Mouse (Mus musculus) activated CD4-positive, CD25-positive, alpha-beta regulatory T cell, adult 4 months (primary cell): ENCODE data around the gene Ica1l. TPM values are rescaled to one million over a fixed set of nuclear protein-coding genes. Genes with fewer than 3 reads are reported as not detected.
A peak's percentile ranks its signal among the peaks of the same experiment; 100 is the strongest.
"Not testable (repeated sequence)": the region's sequence is repeated elsewhere in the genome, so short reads cannot be mapped to it uniquely, and the experiment has no call there.

Source experiments
- ATAC-seq: one replicate; pipeline ENCODE4 v1.8.0; 2017
- polyA plus RNA-seq, 2 experiments: library from polyadenylated mRNA; unstranded; fragments of 100-300 nt; shearing (Covaris generic); gene quantifications; one replicate each; pipeline ENCODE4 v1.2.1; 2017

Ica1l gene
- 1 to 10 TPM in 1 of 2 experiments, under 1 TPM in 1; 0.64 to 1.6 TPM for polyA plus RNA-seq

DNA sequence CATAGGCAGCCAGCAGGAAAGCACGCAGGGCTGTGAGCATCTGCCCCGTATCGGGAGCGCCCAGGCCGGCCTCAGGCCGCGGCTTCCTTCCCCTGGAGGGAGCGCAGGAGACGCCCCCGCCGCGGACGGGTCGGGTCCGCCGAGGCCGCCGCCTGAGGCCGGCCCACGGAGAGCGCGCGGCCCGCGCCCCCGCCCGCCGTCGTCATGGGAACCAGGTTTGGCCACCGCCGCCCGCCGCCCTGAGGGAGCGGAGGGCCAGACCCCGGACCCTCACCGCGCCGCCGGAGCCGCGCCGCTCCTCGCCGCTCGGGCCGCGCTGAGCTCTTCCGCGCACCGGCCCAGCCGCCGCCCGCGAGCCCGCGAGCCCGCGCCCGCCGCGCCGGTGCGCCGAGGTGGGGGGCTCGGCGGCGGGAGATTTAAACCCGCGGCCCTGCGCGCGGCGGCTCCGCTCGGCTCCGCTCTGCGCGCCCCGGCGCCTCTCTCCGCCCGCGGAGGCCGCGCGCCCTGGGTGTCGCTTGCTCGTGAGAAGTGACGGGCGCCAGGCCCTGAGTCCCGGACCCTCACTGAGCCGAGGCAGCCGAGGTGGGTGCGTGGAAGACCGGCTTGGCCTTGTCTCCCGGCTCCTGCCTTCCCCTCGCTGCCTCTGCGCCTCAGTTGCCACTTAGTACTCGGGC lies at the start of gene Ica1l:
Gene Ica1l, minus strand, starts transcription at position 389 of the 674 bp plus-strand sequence.
- peak; percentile 49 for ATAC-seq

DNA sequence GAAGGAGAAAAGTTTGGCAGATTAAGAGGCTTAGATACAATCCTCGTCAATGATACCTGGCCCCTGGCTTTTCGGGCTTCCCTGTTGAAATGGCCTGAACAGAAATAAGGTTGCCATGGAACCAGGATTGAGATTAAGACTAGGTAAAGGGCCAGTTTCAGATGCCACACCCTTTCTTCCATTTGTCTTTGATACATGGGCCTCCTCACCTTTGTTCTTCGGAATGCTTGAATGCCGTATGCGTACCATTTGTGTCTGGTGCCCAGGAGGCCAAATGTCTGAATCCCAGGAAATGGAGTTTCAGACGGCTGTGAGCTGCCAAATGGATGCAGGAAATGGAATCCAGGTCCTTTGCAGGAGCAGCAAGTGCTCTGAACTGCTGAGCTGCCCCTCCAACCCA lies 33.4 kb upstream of the Ica1l start:
- no peak for ATAC-seq

DNA sequence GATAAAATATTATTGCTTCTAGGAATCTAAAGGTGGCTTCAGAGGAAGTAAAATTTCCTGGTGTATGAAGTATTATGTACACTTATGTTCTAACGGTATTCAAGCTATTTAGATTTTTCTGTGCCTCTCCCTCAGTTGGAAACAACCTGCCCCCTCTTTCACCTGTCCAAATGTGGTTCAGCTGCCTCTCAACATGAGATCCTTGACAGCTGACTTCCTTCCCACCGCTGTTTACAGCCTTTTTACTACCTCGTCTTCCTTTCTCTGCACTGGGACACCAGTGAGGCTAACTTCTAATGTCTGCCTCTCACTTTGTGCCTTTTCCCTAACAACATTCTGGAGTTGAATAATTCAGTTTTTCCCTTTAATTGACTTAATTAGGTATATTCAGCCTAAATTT lies 32.6 kb upstream of the Ica1l start:
- ATAC-seq: no peak

DNA sequence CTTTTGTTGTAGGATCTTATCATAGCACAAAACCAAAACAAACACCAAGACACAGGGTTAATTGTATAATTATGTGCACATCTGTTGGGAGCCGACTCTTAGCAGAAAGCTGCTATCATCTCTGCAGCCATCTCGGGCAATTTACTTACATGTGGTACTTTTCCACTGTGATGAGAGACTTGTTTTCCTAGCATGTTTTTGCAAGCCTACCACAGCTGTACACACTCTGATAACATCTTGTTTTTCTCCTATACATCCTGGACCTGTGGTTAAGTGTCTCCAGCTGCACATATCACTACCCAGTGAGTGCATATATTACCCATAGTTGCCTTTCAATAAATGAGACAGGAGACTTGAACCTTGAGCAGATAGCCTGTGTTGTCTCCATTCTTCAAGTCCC lies 32.0 kb upstream of the Ica1l start:
- ATAC-seq: peak; percentile 56

DNA sequence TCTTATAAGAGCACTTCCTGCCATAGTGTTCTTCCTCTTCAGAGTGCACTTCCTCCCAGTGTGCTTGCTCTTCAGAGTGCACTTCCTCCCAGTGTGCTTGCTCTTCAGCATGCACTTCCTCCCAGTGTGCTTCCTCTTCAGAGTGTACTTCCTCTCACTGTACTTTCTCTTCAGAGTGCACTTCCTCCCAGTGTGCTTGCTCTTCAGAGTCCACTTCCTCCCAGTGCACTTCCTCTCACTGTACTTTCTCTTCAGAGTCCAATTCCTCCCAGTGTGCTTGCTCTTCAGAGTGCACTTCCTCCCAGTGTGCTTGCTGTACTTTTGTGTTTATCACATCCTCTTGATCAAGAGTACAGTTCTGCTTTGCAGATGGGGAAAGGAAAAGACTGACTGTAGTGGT lies 27.7 kb upstream of the Ica1l start:
- peak; percentile 64 for ATAC-seq

DNA sequence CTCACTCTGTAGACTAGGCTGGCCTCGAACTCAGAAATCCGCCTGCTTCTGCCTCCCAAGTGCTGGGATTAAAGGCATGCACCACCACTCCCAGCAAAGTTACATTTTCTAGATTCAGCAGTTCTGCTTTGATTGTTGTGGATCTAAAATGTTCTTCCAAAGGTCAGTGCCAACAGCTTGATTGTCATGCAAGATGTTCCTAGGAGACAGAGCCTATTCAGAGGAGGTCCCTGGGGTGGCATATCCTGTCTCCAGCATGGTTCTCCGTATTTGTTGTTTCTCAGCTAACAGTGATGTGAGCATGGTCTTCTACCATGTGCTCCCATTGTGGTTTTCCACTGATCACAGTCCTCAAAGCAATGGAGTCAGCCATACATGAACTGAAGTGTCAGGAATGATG lies 13.3 kb upstream of the Ica1l start:
- ATAC-seq: no peak

DNA sequence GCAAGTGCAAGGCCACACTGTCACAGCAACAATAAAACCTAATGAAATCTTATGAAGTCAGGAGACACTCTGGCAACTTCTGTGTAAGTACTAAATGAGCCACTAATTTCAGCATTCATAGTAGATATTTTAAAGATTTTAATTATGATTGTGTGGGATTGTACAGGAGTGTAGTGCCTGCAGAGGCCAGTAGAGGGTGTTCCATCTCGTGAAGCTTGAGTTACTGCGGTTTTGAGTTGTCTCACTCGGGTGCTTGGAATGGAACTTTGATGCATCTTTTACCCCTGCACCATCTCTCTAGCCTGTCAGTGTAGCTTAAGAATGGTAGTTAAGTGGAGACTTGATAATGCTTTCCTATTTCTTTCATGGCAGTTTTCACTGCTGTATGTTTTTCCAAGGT lies 11.7 kb upstream of the Ica1l start:
- no peak for ATAC-seq

DNA sequence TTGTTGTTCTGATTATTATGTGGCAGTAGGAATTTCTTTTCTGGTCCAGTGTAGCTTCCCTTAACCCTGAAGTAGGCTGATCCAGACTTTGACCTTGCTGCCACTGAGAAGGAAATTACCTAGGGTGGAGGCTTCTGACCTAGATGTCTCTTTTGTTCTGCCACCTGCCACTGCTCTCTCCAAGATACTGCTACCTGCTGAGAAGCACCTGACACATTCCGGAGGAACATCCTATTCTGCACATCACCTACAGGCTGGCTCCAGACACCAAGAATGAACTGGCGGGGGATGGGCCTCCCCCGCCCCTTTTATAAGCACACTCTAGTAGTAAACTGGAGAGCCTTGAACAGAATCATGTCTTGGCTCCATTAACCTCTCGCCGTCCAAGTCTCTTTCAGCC lies 4.5 kb upstream of the Ica1l start:
- ATAC-seq: not testable (repeated sequence)

DNA sequence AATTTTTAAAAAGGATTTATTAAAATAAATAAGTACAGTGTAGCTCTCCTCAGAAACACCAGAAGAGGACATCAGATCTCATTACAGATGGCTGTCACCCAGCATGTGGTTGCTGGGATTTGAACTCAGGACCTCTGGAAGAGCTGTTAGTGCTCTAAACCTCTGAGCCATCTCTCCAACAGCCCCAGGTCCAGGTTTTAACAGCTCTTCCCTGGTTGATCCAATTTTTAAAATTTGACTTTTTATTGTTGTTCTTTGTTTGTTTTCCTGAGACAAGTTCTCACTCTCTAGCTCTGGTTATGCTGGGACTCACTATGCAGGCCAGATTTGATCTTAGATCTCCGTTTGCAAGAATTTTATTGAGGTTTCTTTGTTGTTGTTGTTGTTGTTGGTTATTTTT lies 1.6 kb upstream of the Ica1l start:
- no peak for ATAC-seq

DNA sequence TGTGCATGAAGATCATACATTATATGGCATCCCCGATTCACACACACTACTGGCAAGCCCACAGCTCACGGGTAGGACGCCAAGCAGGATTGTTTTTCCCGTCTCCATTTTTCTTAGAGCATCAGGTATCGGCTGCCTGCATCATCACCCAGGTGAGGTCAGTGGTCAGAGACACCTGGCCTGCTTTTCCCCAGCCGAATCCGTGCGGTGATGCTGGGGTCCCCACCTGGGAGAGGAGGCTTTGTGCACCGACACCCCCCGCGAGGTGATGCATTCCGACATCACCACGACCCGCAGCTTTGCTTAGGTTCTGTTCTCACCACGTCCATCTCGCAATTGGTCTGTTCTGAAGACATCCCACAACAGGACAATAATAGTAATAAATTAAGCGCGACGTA lies 587 bp downstream of the Ica1l start:
- ATAC-seq: no peak

DNA sequence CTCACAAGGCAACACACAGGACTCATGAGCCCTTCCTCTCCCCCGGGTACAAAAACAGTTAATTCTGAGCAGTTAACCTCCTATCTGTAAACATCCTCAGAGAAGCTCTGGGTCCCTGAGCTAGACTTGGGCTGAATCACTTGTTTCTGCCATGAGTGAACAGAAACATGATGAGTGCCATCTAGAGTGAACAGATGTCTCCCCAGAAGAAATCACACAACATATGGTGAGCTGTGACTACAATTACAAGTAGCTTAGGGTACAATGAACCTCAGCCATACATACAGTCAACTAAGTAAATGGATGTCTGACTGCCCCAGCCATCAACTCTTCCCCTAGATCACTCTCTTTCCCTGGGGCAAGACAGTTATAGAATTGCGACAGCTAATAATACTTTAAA lies 7.9 kb downstream of the Ica1l start:
- no peak for ATAC-seq

DNA sequence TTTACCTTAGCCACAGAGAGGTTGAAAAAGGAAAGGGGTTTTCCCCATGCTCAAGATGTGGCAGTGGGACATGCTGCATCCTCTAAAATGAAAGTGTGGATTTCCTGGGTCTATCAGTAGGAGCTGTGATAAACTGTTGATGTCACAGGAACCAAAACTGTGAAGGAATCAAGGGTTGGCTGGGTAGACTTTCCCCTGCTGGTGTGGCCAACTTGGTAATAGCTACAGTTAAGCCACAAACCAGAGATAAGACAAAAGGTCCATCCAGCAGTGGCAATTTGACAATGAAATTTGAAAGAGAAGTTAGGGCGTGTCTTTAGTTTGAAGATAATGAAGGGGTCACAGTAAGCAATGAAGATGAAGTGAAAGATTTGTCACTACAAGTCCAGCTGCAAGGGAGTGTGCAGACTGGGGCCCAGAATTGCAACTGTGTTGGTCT lies 25.9 kb downstream of the Ica1l start:
- peak; percentile 75 for ATAC-seq

DNA sequence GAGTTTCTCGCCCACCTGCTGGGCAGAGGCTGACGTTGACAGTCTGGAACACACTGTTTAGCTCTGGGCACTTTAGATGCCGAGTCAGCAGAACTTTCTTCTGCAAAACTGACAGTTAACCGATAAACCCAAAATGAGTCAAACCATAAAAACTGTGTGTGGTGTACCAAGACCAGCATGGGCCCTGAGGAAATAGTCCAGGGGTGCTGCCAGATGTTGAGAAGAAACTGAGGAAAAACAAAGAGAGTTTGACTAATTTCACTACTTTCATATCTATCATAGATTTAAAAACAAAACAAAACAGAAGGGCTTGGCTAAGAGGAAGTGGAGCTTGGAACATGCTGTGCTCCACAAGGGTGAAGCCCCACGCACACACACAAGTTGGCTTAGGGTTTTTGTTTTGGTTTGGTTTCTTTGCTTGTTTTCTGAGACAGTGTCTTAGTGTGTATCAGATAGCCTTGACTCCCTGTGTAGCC lies 26.8 kb downstream of the Ica1l start:
- ATAC-seq: peak; percentile 77

DNA sequence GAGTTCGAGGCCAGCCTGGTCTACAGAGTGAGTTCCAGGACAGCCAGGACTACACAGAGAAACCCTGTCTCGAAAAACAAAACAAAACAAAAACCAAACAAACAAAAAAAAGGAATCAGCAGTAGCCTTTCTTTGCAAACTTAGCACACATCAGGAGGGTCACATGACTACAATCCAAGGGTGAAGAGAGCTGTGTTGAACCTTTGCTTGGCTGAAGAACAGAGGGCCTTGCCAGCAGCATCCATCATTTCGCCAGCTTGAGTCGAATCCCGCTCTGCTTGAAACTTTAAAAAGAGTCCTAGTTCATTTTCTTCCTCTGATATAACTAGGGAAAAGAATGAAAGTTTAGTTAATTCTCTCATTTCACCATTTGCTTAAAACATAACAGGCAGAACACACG lies 27.5 kb downstream of the Ica1l start:
- no peak for ATAC-seq

DNA sequence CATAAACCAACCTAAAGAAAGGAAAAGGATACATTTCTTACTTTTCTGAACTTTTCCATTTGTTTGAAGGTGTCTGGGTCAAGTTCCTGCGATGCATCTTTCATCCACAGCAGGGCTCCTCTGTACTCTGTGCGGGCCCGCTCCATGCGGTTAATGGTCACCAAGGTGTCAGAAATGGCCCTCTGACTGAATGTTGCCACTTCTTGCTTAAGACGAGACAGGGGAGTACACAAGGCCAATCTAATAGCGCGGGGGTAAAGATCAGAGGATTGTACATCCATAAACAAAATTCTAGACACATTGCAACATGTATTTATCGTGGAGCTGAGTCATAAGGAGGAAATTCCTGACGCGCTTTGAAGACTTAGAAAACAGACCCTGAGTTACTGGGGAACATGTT lies 29.2 kb downstream of the Ica1l start:
- ATAC-seq: no peak

DNA sequence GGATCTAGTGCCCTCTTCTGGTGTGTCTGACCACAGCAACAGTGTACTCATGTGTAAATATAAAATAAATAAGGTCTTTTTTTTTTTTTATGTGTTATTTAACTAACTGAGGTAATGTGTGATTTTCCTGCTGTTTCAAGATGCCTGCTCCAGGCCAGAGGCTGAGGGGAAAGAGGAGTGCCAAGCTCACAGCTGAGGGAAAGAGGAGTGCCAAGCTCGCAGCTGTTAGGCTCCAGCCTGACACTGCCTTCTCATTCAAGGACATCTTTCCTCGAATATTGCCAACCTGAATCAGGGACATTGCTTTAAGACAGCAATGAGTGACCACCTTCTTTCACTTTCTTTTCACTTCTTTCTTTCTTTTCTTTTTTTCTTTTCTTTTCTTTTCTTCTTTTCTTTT lies 34.2 kb downstream of the Ica1l start:
- no peak for ATAC-seq

DNA sequence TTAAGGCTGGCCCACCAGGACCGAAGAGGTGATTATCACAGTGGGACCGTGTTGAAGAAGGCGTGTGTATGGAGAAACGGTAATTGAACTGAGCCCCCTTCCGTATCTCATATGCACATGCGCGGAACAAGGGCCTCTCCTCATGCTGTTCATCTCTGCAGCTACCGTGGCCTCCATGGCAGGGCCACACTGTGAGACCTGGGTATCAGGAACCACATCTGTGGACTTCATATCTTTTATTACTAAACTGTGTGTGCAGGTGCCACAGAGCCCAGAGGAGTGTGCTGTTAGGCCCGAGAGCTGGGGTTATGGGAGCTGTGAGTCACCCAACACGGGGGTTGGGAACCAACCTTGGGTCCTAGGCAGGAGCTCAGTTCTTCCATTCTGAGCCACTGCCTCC lies 35.6 kb downstream of the Ica1l start:
- ATAC-seq: no peak

DNA sequence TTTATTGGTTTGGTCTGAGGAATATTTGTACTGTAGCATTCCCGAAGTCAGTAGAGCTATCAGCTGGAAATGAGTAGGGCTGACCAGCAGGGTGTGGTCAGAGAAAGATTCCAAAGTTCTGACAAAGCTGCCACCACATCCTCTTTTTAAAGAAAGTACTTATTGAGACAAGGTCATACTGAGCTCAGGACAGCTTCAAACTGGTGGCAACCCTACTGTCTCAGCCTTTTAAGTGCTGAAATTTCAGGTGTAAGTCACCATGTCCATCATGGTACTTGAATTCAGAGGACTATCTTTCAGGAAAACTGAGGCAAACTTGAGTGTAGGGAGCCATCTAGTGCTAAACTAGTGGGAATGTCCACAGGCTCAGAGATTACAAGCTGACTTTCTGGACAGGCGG lies 42.7 kb downstream of the Ica1l start:
- no peak for ATAC-seq

DNA sequence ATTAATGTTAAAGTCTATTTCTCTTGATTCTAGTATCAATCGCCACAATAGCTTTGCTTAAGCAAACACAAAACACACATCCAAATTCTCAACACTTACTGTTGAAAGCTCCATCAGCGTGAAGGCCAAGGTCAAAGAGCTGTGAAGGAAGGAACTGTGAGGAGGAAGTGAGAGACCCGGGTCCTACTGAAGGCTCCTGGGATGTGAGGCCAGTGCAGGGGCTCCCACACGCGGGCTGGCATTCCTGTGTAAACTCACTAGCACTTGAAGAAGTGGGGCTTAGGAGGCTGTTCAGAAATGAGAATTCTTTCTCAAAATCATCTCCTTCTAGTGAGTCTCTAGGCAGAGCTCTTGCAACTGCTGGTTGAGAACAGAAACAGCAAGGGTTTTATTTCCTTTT lies 45.6 kb downstream of the Ica1l start:
- no peak for ATAC-seq

DNA sequence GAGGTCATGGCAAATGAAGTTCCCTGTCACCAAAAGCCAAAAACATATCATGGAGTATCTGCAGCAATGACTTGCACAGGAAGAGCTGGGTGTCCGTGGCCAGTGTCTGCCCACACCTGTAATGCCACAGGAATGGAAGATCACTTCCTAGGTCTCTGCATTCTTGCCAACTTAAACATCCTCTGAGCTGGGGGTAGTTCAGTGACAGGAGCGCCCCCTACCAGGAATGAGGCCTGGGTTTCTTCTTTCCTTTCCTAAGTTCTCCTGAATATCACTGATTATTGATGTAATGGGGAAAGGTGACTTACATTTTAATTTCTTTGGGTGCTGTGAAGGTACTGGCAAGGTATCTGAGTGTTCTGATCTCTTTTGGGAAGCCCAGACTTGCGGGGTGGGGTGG lies 47.3 kb downstream of the Ica1l start:
- no peak for ATAC-seq

DNA sequence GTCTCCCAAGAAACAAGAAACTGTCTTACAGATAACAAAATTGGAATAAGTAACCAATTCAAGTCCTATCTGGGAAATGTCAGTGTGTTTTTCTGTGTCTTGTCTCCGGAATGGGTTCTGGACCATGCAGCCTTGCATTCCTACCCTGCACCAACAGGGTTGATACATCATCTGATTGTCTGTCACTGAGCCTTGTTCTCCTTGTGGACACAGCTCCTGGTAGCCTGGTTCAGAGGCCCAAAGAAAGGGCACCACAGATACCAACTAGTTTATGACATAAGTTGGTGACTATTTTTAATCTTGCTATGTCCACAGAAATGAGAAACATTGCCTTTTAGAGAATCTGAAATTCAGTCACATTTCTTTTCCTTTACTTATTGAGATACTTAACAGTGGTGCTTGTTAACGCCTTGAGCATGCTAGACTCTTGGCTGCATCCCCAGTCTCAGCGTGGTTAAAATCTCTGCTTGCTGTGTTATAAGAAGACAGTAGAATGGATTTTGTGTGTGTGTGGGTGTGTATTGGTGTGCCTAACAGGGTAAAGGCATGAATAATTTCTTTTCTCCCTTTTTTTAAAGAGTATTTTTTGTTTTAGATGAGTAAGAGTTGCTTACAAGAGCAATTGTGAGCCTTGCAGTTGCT lies 55.5 kb downstream of the Ica1l start:
- ATAC-seq: no peak

DNA sequence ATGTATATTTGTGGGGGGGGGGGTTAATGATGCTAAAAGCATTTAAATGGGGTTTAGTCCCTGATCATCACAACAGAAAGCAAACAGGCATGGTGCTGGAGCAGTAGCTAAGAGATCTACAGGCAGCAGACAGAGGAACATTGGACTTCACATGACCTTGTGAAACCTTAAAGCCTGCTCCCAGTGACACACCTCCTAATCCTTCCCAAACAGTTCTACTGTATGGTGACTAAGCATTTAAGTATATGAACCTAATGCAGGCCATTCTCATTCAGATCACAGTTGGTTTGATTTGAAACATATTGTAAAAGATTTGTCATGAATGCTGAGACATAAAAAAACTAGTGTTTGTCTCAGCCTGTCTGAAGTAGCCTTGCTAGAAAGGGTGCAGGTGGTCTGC lies 56.4 kb downstream of the Ica1l start:
- ATAC-seq: no peak

DNA sequence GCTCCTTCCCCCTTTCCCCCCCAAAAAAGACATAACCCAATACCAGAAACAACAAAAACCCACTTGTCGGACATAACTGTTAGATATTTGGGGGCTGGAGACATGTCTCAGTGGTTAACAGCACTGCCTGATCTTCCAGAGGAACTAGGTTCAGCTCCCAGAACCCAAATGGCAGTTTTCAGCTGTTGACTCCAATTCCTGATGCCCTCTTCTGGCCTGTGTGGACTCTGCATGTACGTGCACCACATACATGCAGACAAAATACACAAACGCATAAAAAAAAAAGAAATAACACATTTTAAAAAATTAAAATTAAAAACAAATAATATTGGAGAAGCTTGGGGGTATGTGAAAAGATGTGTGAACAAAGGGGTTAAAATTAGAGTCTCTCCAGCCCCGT lies 75.7 kb downstream of the Ica1l start:
- ATAC-seq: no peak

DNA sequence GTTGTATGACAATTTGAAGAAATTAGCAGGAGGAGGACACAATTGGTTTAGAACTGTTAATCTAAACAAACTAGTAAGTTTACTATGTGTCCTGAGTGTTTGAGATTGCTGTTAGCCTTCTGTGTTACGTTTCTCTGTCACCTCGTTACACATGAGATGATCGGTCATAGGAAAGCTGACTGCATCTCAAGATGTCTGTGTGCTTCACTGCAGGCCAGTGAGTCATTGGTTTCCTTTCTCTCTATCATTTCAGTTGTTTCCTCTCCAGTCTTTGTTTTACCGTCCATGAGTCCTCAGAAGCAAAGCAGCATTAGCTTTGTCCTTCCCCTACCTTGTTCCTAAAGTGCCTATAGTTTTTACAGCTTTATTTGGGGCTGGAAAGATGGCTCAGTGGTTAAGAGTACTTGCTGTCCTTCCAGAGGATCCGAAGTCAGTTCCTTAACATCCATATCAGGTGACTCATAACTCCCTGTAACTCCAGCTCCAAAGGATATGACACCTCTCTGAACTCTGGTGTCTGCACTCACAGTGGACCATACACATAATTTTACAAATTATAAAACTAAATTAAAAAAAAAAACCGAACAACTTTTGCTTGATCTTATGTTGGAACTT lies 76.7 kb downstream of the Ica1l start:
- ATAC-seq: no peak
